Mouse (Mus musculus) C2C12 (cell line): ENCODE data around the gene Arhgap8.
"Not testable (repeated sequence)": the region's sequence is repeated elsewhere in the genome, so short reads cannot be mapped to it uniquely, and the experiment has no call there.

Source experiments
- CEBPB ChIP-seq: IDR thresholded peaks from one replicate; pipeline ENCODE4 v1.6.1; 2011; ENCODE audit warnings: low read depth, mild to moderate bottlenecking, control low read depth, moderate library complexity
- CTCF ChIP-seq: IDR thresholded peaks from one replicate; pipeline ENCODE4 v1.5.1; 2011; ENCODE audit not compliant: control insufficient read depth, insufficient read depth, insufficient read length
- MYOD1 ChIP-seq: IDR thresholded peaks from one replicate; pipeline ENCODE4 v1.6.1; 2011; ENCODE audit warnings: low read depth; ENCODE audit not compliant: control insufficient read depth, insufficient read length
- MYOG ChIP-seq: IDR thresholded peaks from one replicate; pipeline ENCODE4 v1.6.1; 2011; ENCODE audit not compliant: control insufficient read depth, insufficient read length; ENCODE audit errors: extremely low read depth
- USF1 ChIP-seq: IDR thresholded peaks from one replicate; pipeline ENCODE4 v1.6.1; 2011; ENCODE audit warnings: low read depth, mild to moderate bottlenecking, control low read depth, moderate library complexity

DNA sequence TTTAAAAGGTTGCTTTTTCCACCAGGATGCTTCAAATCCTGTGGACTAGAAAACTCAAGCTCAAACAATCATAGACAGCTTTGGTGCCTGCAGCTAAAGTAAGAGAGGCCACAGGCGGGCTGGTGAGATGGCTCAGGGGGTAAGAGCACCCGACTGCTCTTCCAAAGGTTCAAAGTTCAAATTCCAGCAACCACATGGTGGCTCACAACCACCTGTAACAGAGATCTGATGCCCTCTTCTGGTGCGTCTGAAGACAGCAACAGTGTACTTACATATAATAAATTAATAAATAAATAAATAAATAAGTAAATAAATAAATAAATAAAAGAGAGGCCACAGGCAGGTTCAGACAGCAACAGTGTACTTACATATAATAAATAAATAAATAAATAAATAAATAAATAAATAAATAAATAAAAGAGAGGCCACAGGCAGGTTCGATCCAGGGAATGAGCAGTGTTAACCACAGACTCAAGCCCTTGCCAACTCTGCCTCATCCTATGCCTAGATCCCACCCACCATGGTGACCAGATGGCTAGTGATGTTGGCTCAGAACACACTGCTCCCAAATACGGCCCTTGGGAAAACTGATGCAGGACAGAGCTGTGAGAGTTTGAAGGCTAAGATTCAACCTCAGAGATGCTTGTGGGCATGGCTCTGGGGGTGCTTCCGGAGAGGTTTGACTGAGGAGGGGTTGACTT, 2.1 kb upstream of the Arhgap8 start:
- TF ChIP-seq USF1, MYOG, CTCF, CEBPB, MYOD1: not testable (repeated sequence)
